Mouse (Mus musculus): ENCODE data around the gene Ranbp10. TPM values are rescaled to one million over a fixed set of nuclear protein-coding genes. Genes with fewer than 3 reads are reported as not detected.

Gene Ranbp10
- polyA plus RNA-seq, 1 experiment from 2014 or later, result 9.6 TPM

- no peak overlapping the region for H3K27ac ChIP-seq (ENCODE audit: low read length)
- no peaks in the 10 kb centered on the region; the same call in 1 of the 2 replicates for H3K36me3 ChIP-seq (ENCODE audit: control insufficient read depth, insufficient read depth, low read length)
- H3K4me1 ChIP-seq (ENCODE audit: control insufficient read depth, insufficient read depth, low read length), result no peaks in the 10 kb centered on the region
- no peak overlapping the region for H3K4me2 ChIP-seq (ENCODE audit: low read length)
- no peaks in the 10 kb centered on the region for H3K27me3 ChIP-seq (ENCODE audit: control insufficient read depth, insufficient read depth, low read depth, low read length)
- WGBS, result 88% methylated on average over 2 of the region's 2 CpGs
- H3K4me3 ChIP-seq (ENCODE audit: low read depth, low read length), result no peak overlapping the region
- H3K9me3 ChIP-seq (replicated peaks; ENCODE audit: control insufficient read depth, low read length, poor library complexity, severe bottlenecking), result no peaks in the 10 kb centered on the region
- no peak overlapping the region for H3K9ac ChIP-seq (ENCODE audit: low read depth, low read length)
- ATAC-seq, result no peak
These were observed 38.9 kb downstream of the Ranbp10 start for GRCm38 (mm10) chr8:105788241-105788640.

GRCm38 (mm10) chr8:105780298-105780697 is 46.9 kb downstream of the Ranbp10 start:
- H3K27ac ChIP-seq (ENCODE audit: low read length), result no peak overlapping the region
- no peaks in the 10 kb centered on the region for H3K27me3 ChIP-seq (ENCODE audit: control insufficient read depth, insufficient read depth, low read depth, low read length)
- peaks cover 29% of the 10 kb centered on the region for H3K36me3 ChIP-seq (ENCODE audit: control insufficient read depth, insufficient read depth, low read length)
- no peaks in the 10 kb centered on the region for H3K9me3 ChIP-seq (replicated peaks; ENCODE audit: control insufficient read depth, low read length, poor library complexity, severe bottlenecking)
- H3K4me1 ChIP-seq (ENCODE audit: control insufficient read depth, insufficient read depth, low read length), result no peaks in the 10 kb centered on the region
- no peak for ATAC-seq
- 95% methylated on average over 5 of the region's 5 CpGs for WGBS
- H3K4me2 ChIP-seq (ENCODE audit: low read length), result no peak overlapping the region
- no peak overlapping the region for H3K9ac ChIP-seq (ENCODE audit: low read depth, low read length)
- H3K4me3 ChIP-seq (ENCODE audit: low read depth, low read length), result no peak overlapping the region

GRCm38 (mm10) chr8:105777833-105778232 is 49.3 kb downstream of the Ranbp10 start:
- Histone ChIP-seq H3K4me1 (ENCODE audit: control insufficient read depth, insufficient read depth, low read length) (no peaks in the 10 kb centered on the region), H3K27ac (ENCODE audit: low read length) (no peak overlapping the region), H3K9me3 (replicated peaks; ENCODE audit: control insufficient read depth, low read length, poor library complexity, severe bottlenecking) (no peaks in the 10 kb centered on the region), H3K36me3 (ENCODE audit: control insufficient read depth, insufficient read depth, low read length) (peaks cover 48% of the 10 kb centered on the region), H3K9ac (ENCODE audit: low read depth, low read length) (no peak overlapping the region), H3K27me3 (ENCODE audit: control insufficient read depth, insufficient read depth, low read depth, low read length) (no peaks in the 10 kb centered on the region), H3K4me2 (ENCODE audit: low read length) (no peak overlapping the region), H3K4me3 (ENCODE audit: low read depth, low read length) (no peak overlapping the region)
- WGBS, result 96% methylated on average over 2 of the region's 2 CpGs
- no peak for ATAC-seq

- Histone ChIP-seq H3K9ac (ENCODE audit: low read depth, low read length) (no peak overlapping the region), H3K27ac (ENCODE audit: low read length) (no peak overlapping the region), H3K9me3 (replicated peaks; ENCODE audit: control insufficient read depth, low read length, poor library complexity, severe bottlenecking) (no peaks in the 10 kb centered on the region), H3K4me2 (ENCODE audit: low read length) (no peak overlapping the region), H3K27me3 (ENCODE audit: control insufficient read depth, insufficient read depth, low read depth, low read length) (no peaks in the 10 kb centered on the region), H3K4me1 (ENCODE audit: control insufficient read depth, insufficient read depth, low read length) (no peaks in the 10 kb centered on the region), H3K4me3 (ENCODE audit: low read depth, low read length) (no peak overlapping the region), H3K36me3 (ENCODE audit: control insufficient read depth, insufficient read depth, low read length) (peaks cover 46% of the 10 kb centered on the region)
- 96% methylated on average over 5 of the region's 5 CpGs for WGBS
- ATAC-seq, result no peak
These were observed 52.7 kb downstream of the Ranbp10 start for GRCm38 (mm10) chr8:105774498-105774897.

GRCm38 (mm10) chr8:105773441-105773861 is 53.7 kb downstream of the Ranbp10 start:
- no peaks in the 10 kb centered on the region for H3K9me3 ChIP-seq (replicated peaks; ENCODE audit: control insufficient read depth, low read length, poor library complexity, severe bottlenecking)
- no peak overlapping the region for H3K4me2 ChIP-seq (ENCODE audit: low read length)
- H3K9ac ChIP-seq (ENCODE audit: low read depth, low read length), result no peak overlapping the region
- peaks cover 45% of the 10 kb centered on the region for H3K36me3 ChIP-seq (ENCODE audit: control insufficient read depth, insufficient read depth, low read length)
- WGBS, result 97% methylated on average over 1 of the region's 1 CpGs
- no peak overlapping the region for H3K27ac ChIP-seq (ENCODE audit: low read length)
- no peaks in the 10 kb centered on the region for H3K27me3 ChIP-seq (ENCODE audit: control insufficient read depth, insufficient read depth, low read depth, low read length)
- H3K4me1 ChIP-seq (ENCODE audit: control insufficient read depth, insufficient read depth, low read length), result no peaks in the 10 kb centered on the region
- ATAC-seq, result no peak
- no peak overlapping the region for H3K4me3 ChIP-seq (ENCODE audit: low read depth, low read length)

GRCm38 (mm10) chr8:105771398-105772175 is 55.6 kb downstream of the Ranbp10 start:
- Histone ChIP-seq H3K9me3 (replicated peaks; ENCODE audit: control insufficient read depth, low read length, poor library complexity, severe bottlenecking) (no peaks in the 10 kb centered on the region), H3K4me2 (ENCODE audit: low read length) (no peak overlapping the region), H3K9ac (ENCODE audit: low read depth, low read length) (no peak overlapping the region), H3K27me3 (ENCODE audit: control insufficient read depth, insufficient read depth, low read depth, low read length) (no peaks in the 10 kb centered on the region), H3K36me3 (ENCODE audit: control insufficient read depth, insufficient read depth, low read length) (peaks cover 45% of the 10 kb centered on the region), H3K27ac (ENCODE audit: low read length) (no peak overlapping the region), H3K4me3 (ENCODE audit: low read depth, low read length) (no peak overlapping the region), H3K4me1 (ENCODE audit: control insufficient read depth, insufficient read depth, low read length) (no peaks in the 10 kb centered on the region)
- ATAC-seq, result no peak
- 93% methylated on average over 12 of the region's 12 CpGs for WGBS

- Histone ChIP-seq H3K9ac (ENCODE audit: low read depth, low read length) (no peak overlapping the region), H3K9me3 (replicated peaks; ENCODE audit: control insufficient read depth, low read length, poor library complexity, severe bottlenecking) (no peaks in the 10 kb centered on the region), H3K27ac (ENCODE audit: low read length) (no peak overlapping the region), H3K36me3 (ENCODE audit: control insufficient read depth, insufficient read depth, low read length) (peaks cover 41% of the 10 kb centered on the region), H3K4me1 (ENCODE audit: control insufficient read depth, insufficient read depth, low read length) (no peaks in the 10 kb centered on the region), H3K4me2 (ENCODE audit: low read length) (no peak overlapping the region), H3K4me3 (ENCODE audit: low read depth, low read length) (no peak overlapping the region), H3K27me3 (ENCODE audit: control insufficient read depth, insufficient read depth, low read depth, low read length) (no peaks in the 10 kb centered on the region)
- 57% methylated on average over 1 of the region's 1 CpGs for WGBS
- ATAC-seq, result no peak
These were observed 56.5 kb downstream of the Ranbp10 start for GRCm38 (mm10) chr8:105770609-105771008.

GRCm38 (mm10) chr8:105768485-105769257 is 58.5 kb downstream of the Ranbp10 start:
- H3K9ac ChIP-seq (ENCODE audit: low read depth, low read length), result no peak overlapping the region
- no peaks in the 10 kb centered on the region for H3K9me3 ChIP-seq (replicated peaks; ENCODE audit: control insufficient read depth, low read length, poor library complexity, severe bottlenecking)
- 91% methylated on average over 5 of the region's 5 CpGs for WGBS
- no peaks in the 10 kb centered on the region for H3K27me3 ChIP-seq (ENCODE audit: control insufficient read depth, insufficient read depth, low read depth, low read length)
- H3K4me2 ChIP-seq (ENCODE audit: low read length), result no peak overlapping the region
- no peak overlapping the region for H3K27ac ChIP-seq (ENCODE audit: low read length)
- no peak overlapping the region for H3K4me3 ChIP-seq (ENCODE audit: low read depth, low read length)
- peaks cover 27% of the 10 kb centered on the region for H3K36me3 ChIP-seq (ENCODE audit: control insufficient read depth, insufficient read depth, low read length)
- H3K4me1 ChIP-seq (ENCODE audit: control insufficient read depth, insufficient read depth, low read length), result no peaks in the 10 kb centered on the region
- no peak for ATAC-seq

Data from midbrain, embryonic 16.5 days (tissue).